Mouse (Mus musculus) cerebellum, adult 2 months (tissue): ENCODE measurements around the gene Fermt3.

Experiments
- CTCF ChIP-seq: fragments of 200-500 bp; IDR thresholded peaks from 2 replicates; pipeline ENCODE4 v1.5.1; 2011; ENCODE audit warnings: low read depth, mild to moderate bottlenecking, control low read depth, low read length, moderate library complexity, borderline replicate concordance; ENCODE audit not compliant: insufficient read depth
- POLR2A ChIP-seq: fragments of 200-500 bp; IDR thresholded peaks from 2 replicates; pipeline ENCODE4 v1.6.1; 2011; ENCODE audit warnings: low read length, control low read depth, borderline replicate concordance; ENCODE audit not compliant: insufficient read depth

DNA sequence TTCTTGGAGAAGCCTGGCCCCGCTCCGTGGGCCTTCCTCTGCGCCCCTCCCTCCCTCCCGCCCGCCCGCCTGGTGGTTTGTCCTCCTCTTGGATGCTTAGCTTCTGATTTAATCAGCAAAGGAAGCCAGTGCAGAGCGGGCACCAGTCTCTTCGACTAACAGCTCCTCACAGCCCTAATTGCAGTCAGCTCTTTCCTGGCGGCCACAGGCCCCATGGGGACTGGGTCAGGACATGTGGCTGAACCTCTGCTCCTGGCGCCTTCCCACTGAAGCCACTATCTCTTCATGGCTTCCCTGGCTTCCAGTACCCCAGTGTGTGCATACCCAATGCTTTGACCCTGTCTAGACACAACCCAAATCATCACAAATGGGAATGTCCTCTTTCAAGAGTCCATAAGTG, 62.8 kb downstream of the Fermt3 start:
- TF ChIP-seq CTCF, result no peak
- no peak for TF ChIP-seq POLR2A
